Mouse (Mus musculus): Measurements from ENCODE around the gene Cyth2.

Cyth2 gene

GRCm38 (mm10) chr7:45814841-45815240 is 460 bp upstream of the Cyth2 start:
- no peak for DNase-seq (ENCODE audit: low read depth, low spot score)

- no peak for DNase-seq (ENCODE audit: low read depth, low spot score)
Observed at GRCm38 (mm10) chr7:45812921-45813320, 1.5 kb downstream of the Cyth2 start.

GRCm38 (mm10) chr7:45809276-45810075 is 4.9 kb downstream of the Cyth2 start:
- no peak for DNase-seq (ENCODE audit: low read depth, low spot score)

GRCm38 (mm10) chr7:45808471-45808870 is 5.9 kb downstream of the Cyth2 start:
- no peak for DNase-seq (ENCODE audit: low read depth, low spot score)

GRCm38 (mm10) chr7:45805941-45806340 is 8.4 kb downstream of the Cyth2 start:
- DNase-seq (ENCODE audit: low read depth, low spot score): no peak

GRCm38 (mm10) chr7:45802551-45802950 is 11.8 kb downstream of the Cyth2 start:
- DNase-seq (ENCODE audit: low read depth, low spot score): no peak

GRCm38 (mm10) chr7:45801348-45801747 is 13.0 kb downstream of the Cyth2 start:
- peak; percentile 87 for DNase-seq (ENCODE audit: low read depth, low spot score)

GRCm38 (mm10) chr7:45800546-45801204 is 13.7 kb downstream of the Cyth2 start:
- no peak for DNase-seq (ENCODE audit: low read depth, low spot score)

- no peak for DNase-seq (ENCODE audit: low read depth, low spot score)
Observed at GRCm38 (mm10) chr7:45800001-45800400, 14.4 kb downstream of the Cyth2 start.

- DNase-seq (ENCODE audit: low read depth, low spot score): no peak
Observed at GRCm38 (mm10) chr7:45798931-45799330, 15.4 kb downstream of the Cyth2 start.

- DNase-seq (ENCODE audit: low read depth, low spot score): no peak
Observed at GRCm38 (mm10) chr7:45798511-45798836, 15.9 kb downstream of the Cyth2 start.

- DNase-seq (ENCODE audit: low read depth, low spot score): no peak
Observed at GRCm38 (mm10) chr7:45797661-45798510, 16.5 kb downstream of the Cyth2 start.

- no peak for DNase-seq (ENCODE audit: low read depth, low spot score)
Observed at GRCm38 (mm10) chr7:45796950-45797349, 17.4 kb downstream of the Cyth2 start.

- no peak for DNase-seq (ENCODE audit: low read depth, low spot score)
Observed at GRCm38 (mm10) chr7:45794971-45795370, 19.4 kb downstream of the Cyth2 start.

GRCm38 (mm10) chr7:45793969-45794585 is 20.3 kb downstream of the Cyth2 start:
- DNase-seq (ENCODE audit: low read depth, low spot score): no peak

- DNase-seq (ENCODE audit: low read depth, low spot score): no peak
Observed at GRCm38 (mm10) chr7:45793240-45793639, 21.1 kb downstream of the Cyth2 start.

GRCm38 (mm10) chr7:45791756-45792490 is 22.5 kb downstream of the Cyth2 start:
- DNase-seq (ENCODE audit: low read depth, low spot score): no peak

GRCm38 (mm10) chr7:45790721-45791120 is 23.7 kb downstream of the Cyth2 start:
- DNase-seq (ENCODE audit: low read depth, low spot score): no peak

GRCm38 (mm10) chr7:45787642-45788041 is 26.7 kb downstream of the Cyth2 start:
- no peak for DNase-seq (ENCODE audit: low read depth, low spot score)

- peak; percentile 74 for DNase-seq (ENCODE audit: low read depth, low spot score)
Observed at GRCm38 (mm10) chr7:45786661-45787413, 27.5 kb downstream of the Cyth2 start.

Data from telencephalon, adult 2 months (tissue).